Mouse (Mus musculus): ENCODE measurements around the gene Dhx37.

- TF ChIP-seq GATA1 (IDR thresholded peaks at IDR 0.05; ENCODE audit: borderline replicate concordance, low read length) (no peak), FLI1 (IDR thresholded peaks at IDR 0.05; ENCODE audit: low read length) (no peak)
These were observed 7.6 kb downstream of the Dhx37 start for GRCm38 (mm10) chr5:125426343-125426742.
